Mouse (Mus musculus) embryo, embryonic 11 days (tissue): ENCODE data around the gene Ubxn1.
"Not testable (repeated sequence)": the region's sequence is repeated elsewhere in the genome, so short reads cannot be mapped to it uniquely, and the experiment has no call there.

ENCODE experiments used
- DNase-seq: peaks from one replicate; pipeline ENCODE4 v3.0.0-alpha.2; 2015

The Ubxn1 gene

DNA sequence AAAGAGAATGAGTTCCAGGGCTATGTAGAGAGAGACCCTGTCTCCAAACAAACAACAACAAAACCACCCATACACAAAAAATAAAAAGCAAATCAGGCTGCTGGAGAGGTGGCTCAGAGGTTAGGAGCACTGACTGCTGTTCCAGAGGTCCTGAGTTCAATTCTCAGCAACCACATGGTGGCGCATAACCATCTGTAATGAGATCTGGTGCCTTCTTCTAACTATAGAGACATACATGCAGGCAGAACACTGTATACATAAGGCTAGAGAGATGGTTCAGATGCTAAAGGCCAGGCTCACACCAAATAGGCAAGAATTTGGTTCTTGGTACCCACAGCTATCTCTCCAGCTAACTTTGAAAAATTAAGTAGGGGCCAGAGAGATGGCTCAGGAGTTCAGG is 12.3 kb upstream of the Ubxn1 start:
- peak; percentile 31 for DNase-seq

DNA sequence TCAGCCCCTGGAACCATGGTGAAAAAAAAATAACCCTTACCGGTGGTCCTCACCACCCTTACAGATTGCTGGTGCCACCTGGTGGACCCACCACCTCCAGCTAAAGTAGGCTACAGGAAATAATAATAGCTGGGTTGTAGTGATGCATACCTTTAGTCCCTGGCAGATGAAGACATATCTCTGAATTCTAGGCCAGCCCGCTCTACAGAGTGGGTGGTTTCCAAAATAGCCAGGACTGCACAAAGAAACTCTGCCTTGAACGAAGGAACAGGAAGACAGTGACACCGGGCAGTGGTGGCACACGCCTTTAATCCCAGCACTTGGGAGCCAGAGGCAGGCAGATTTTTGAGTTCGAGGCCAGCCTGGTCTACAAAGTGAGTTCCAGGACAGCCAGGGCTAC is 7.0 kb upstream of the Ubxn1 start:
- DNase-seq, result no peak

DNA sequence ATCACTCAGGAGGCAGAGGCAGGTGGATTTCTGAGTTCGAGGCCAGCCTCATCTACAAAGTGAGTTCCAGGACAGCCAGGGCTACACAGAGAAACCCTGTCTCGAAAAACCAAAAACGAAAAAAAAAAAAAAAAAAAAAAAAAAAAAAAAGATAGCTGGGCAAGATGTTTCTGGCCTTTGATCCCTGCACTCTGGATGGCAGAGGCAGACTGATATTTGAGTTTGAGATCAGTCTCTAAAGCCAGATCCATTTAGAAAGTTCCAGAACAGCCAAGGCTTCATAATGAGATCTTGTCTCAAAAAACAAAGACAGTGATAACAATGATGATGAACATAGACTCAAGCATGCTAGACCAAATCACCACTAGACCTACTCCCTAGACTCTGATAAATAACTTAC is 915 bp upstream of the Ubxn1 start:
- DNase-seq, result not testable (repeated sequence)

DNA sequence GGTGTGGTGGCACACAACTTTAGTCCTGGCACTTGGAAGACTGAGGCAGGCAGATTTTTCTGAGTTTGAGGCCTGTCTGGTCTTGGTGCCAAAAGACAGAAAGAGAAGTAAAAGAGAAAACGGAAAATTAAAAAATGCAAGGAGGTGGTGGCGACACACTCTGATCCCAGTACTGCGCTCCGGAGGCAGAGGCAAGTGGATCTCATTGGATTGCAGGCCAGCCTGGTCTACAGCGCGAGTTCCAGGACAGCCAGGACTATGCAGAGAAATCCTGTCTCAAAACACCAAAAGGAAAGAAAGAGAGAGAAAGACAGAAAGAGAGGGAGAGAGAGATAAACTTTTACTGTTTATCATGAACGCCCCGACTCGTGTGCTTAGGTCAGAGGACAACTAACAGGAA is 458 bp upstream of the Ubxn1 start:
- DNase-seq, result no peak

DNA sequence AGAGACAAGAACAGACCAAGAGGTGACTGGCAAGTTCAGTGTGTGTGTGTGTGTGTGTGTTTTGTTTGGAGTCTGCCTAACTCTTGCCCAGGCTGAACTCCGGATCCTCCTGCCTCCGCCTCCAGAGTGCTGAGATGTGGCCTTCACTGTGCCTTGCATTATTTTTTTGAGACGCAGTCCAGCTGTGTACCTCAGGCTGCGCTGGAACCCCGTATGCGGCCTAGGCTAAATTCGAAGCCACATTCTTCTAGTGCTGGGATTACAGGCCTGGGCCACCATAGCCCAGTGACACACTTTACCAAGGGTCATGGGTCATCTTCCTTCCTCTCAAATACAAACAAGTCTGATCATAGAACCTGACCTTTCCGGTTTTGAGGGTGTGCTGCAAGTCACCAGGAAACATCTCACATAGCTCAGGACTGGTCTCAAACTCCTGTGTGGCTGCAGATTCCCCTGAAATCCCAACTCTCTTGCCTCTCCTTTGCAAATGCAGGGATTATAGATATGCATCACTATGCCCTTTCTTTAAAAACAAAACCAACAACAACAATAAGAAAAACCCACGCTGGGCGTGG is 1.1 kb downstream of the Ubxn1 start:
- DNase-seq, result no peak

DNA sequence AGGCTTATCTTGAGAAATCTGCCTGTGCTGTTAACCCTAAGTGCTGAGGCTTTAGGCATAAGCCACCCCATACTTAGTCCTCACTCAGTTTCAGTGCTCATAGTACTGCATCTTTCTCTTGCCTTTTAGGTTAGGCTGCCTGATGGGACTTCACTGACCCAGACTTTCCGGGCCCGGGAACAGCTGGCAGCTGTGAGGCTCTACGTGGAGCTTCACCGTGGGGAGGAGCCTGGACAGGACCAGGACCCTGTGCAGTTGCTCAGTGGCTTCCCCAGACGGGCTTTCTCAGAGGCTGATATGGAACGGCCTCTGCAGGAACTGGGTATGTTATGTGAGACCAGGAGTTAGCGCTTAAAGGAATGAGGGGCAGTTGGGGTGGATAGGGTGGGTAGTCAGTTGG is 3.7 kb downstream of the Ubxn1 start:
- no peak for DNase-seq

DNA sequence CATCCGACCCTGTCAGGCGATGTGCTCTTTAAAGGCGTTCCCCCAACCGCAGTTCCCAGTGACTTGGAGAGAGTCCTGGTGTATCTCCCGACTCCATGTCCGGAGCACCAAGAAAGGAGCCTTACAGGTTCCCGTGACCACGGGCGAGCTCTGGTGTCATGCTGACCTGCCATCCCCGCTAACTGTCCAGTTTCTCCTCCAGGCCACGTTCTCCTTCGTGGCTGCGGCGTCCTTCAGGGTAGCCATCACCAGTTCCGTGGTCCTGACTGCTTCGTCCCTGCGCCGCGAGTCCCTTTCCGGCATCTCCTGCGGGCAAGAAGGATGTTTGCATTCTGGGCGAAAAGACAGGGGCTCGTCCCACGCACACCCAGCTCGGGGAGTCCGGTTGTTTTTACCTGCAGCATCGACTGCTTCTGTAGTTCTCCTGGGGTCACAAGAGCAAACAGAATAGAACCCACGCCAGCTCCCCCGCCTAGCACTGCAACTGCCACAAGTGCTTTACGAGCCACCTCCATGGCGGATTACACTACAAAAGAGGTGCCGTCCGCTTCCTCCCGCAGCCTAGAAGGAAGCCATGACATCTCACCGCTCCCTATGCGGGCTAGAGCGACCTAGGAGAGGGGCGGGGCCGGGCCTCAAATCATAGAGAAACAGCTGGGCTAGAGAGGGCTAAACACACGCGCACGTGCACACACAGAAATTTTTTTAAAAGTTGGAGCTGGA is 9.2 kb downstream of the Ubxn1 start, which contains the start of gene Uqcc3:
Gene Uqcc3 (minus strand): TSS at position 613 of the 723 bp plus-strand sequence.
- DNase-seq, result peak; percentile 95

DNA sequence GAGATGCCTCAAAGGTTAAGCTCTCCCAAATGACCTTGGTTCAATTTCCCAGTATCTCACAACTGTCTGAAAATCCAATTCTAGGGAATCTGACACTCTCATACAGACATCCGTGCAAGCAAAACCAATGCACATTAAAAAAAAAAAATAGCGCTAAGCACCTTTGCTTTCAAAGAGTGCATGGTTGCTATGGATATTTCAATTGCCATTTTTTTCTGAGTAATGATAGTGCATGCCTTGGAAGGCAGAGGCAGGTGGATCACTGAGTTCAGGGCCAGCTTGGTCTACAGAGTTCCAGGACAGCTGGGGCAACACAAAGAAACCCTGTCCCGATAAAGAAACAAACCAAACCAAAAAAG is 9.7 kb downstream of the Ubxn1 start:
- no peak for DNase-seq

DNA sequence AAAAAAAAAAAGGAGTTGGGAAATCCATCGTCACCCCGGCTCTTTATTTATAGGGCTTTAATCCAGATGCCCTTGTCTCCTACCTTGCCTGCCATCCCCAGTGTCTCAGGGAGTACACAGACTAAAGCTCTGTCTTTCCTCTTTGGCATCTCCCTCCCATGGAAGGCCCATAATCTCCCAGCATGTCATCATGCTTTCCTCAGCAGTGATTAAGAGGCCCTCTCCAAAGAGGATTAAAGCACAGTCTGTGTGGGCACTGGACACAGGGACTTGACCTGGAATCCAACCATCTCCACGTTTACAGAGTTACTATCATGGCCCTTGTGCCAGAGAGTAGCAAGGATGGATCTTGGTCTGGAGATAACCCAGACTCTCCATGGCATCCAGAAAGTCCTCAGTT is 12.3 kb downstream of the Ubxn1 start, which contains the start of the genes Lbhd1 and Gm49403:
Gene Lbhd1 (plus strand): TSS at position 117 of the 400 bp plus-strand sequence.
Gene Gm49403 (plus strand): TSS at position 315 of the 400 bp plus-strand sequence.
- DNase-seq, result no peak

DNA sequence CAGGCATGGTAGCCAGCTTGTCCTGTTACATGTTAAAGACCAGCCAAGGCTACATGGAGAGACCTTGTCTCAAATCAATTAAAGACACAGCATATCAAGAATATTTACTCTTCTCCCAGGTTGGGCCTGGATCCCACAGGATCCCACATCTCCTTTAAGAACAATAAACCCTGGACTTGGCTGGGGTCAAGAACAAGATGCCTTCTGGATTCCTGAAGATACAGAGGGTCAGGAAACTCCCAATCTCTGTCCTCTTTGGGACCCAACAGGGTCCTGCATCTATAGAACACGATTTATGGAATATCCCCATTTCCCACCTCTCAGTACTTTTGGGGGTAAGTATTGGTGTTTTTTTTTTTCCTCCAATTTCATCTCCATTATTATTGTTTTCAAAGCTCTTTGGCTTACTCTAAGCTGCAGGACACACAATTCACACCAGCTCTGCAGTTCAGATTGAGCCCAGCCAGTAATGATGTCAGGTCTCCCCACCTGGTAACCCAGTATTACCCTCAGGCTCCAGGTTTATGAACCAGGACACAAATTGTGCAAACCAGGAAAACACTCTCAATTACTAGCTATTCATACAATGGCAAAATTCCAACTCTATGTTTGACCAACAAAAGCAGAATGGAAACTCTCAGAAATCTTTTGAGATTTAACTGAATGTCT is 15.8 kb downstream of the Ubxn1 start:
- DNase-seq, result no peak

DNA sequence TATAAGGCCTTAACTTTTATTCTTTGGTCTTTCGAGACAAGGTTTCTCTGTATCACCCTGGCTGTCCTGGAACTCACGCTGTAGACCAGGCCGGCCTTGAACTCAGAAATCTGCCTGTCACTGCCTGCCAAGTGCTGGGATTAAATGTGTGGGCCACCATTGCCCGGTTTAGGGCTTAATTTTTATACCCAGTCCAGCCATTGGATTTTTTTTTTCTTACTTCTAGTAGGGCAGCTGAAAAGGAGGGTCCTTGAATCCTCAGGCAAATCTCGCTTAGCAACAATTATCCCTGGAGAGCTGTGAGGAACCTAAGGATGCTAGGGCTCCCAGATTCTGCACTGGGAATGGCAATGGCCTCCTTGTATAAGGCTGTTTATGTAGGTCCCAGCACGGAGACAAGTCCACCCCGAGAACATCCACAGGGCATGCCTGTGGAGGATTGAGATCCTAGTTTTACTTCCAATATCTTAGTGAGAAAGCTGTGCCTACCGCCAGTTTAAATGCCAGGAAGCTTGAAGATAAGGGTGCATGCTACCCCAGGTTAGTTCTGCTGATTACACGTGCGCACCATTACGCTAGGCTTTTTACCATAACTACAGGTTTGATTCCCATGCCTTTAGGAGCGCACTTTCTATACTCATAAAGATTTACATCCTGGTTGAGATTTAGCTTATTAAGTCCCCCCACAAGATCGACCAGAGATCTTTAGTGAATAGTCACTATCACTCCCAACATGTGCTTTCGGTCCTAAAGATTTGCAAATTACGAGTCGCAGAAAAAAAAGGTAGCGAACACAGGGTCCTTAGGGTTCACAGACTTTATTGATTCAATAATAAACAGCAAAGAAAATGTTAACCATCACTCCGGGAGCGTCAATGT is 16.5 kb downstream of the Ubxn1 start:
- DNase-seq, result no peak

DNA sequence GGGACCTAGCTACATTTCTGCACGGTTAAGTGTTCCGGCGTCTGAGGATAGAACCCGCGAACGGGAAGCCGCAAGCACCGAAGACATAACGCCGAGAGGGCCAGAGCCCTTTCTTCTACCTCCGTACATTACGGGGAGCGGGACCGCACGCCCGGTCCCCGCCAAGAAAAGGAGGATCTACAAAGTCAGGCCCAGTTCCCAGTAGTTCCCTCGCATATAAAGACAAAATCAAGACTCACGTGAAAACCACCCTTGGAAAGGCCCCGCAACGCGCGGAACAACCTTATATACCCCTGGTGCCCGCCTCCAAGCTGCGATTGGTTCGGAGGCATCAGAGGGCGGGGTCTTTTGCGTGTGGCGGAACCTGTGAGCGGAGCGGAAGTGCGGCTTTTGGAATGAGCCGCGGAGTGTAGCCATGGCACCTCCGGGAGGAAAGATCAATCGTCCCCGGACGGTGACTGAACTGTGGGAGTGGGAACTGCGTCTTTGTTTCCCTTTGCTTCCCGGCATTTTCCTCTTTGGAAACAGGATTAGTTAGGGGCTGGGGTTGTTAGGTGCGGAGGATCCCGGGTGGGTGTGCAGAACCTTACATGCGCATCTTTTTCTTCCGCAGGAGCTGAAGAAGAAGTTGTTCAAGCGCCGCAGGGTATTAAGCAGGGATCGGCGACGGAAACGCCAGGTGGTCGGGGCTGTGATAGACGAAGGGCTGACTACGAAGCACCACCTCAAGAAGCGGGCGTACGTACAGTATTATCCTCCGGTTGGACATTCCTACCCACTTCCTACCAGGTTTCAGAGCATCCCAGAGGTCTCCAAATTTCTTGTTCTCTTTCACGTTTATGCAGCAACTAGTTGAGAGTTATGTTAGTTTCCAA is 17.5 kb downstream of the Ubxn1 start, which contains the start of the genes 1810009A15Rik and Gm49416:
Gene 1810009A15Rik (plus strand): TSS at position 343 of the 875 bp plus-strand sequence.
Gene Gm49416 (plus strand): TSS at position 416 of the 875 bp plus-strand sequence.
- peak; percentile 99 for DNase-seq

DNA sequence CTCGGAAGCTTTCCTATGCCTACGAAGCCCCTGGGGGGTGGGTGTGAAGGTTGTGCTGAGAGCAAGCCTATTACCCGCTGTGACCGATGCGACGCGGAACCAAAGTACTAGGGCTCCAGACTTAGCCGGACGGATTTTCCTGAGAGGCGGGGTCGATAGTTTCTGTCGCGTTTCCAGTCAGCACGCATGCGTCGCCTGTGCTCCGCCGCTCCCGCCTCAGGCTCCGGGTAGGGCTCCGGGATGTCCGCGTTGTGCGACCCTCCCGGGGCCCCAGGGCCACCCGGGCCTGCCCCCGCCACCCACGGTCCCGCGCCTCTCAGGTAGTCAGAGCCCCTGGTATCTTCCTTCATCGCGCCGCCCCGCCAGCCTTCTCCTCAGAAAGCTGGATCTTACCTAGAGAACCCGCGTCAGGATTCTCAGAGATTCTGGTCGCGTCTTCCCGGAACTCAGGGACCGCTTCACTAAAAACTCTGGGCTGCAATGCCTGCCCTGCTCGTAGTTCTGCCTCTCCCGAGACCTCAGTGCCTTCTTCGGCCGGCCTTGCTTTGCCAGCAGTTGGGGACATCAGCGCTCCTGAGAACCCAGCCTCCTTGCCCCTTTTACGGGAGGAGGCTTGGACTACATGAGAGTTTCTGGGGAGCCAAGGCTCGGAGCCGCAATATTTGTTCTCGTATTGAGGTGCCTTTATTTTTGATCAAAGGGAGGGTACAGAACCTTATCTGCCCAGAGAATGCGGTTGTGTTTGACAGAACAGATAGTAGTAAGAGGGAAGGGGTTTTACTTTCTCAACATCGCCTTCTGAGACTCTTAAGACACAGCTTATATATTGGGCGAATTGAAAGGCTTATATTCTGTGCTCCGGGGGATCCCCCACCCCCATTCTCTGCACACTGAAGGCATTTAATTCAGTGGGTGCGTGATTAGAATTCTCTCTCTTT is 21.8 kb downstream of the Ubxn1 start, which contains the start of gene Ints5:
Gene Ints5 (plus strand): TSS at position 177 of the 938 bp plus-strand sequence.
- DNase-seq, result peak; percentile 93

DNA sequence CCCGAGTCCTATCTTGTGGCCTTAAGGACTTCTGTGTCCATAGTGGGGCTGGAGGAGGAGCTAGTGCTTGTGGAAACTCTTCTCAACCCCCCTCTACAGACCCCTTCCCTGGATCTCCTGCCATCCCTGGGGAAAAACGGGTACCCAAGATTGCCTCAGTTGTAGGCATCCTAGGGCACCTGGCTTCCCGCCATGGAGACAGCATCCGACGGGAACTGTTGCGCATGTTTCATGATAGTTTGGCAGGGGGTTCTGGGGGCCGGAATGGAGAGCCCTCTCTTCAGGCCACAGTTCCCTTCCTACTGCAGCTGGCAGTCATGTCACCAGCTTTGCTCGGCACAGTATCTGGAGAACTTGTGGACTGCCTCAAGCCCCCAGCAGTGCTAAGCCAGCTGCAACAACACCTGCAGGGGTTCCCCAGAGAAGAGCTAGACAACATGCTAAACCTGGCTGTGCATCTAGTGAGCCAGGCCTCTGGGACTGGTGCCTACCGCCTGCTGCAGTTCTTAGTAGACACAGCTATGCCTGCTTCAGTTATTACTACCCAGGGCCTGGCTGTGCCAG is 24.2 kb downstream of the Ubxn1 start:
- DNase-seq, result no peak

DNA sequence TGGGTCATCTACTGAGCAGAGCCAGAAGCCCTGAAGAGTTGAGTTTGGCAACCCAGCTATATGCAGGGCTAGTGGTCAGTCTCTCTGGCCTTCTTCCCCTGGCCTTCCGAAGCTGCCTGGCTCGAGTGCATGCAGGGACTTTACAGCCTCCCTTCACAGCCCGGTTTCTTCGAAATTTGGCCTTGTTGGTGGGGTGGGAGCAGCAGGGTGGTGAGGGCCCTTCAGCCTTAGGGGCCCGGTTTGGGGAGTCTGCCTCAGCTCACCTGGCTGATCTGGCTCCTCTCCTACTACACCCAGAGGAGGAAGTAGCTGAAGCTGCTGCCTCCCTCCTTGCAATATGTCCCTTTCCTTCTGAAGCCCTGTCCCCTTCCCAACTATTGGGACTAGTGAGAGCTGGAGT is 24.9 kb downstream of the Ubxn1 start:
- DNase-seq, result not testable (repeated sequence)

DNA sequence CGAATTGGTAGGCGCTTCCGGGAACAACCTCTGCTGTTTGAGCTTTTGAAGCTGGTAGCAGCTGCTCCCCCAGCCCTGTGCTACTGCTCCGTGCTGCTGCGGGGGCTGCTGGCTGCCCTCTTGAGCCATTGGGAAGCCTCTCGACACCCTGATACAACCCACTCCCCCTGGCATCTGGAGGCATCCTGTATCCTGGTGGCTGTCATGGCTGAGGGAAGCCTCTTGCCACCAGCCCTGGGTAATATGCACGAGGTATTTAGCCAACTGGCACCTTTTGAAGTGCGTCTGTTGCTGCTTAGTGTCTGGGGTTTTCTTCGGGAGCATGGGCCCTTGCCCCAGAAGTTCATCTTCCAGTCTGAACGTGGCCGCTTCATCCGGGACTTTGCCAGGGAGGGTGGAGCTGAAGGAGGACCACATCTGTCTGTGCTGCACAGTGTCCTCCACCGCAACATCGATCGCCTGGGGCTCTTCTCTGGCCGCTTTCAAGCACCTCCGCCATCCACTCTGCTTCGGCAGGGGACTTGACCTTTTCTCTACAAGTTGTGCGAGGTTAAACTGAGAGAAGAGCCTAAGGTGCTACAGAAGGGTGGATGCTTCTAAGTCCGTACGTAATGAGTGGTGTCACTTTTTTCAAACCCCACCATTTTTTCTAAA is 26.0 kb downstream of the Ubxn1 start:
- peak; percentile 44 for DNase-seq

DNA sequence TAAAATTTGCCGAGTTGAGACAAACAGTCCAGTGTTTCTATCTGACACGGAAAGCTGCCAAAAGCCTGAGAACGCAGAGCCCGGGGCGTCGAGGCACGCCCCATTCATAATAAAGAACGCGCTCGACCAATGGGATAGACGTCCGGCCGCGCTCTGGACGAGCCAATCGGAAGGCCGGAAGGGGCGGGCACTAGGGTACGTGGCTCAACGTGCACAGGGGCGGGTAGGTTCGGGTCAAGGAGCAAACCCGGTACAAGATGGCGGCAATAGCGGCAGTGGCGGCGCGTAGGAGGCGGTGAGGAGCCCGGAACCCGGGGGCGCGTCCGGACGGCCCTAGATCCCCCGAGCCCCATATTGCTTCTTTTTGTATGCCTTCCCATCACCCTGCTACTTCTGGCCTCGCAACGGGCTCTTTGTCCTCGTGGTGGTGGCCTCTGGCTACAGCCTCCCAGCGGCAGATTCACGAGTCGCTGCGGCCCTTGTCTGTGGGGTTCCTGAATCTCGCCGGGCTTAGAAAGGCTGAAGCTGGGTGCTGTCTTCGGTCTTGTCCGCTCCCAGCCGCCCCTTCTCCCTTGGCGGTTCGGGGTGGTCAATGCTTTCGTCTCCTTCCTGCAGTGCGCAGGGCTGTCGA is 26.7 kb downstream of the Ubxn1 start, which contains the start of gene Ganab:
Gene Ganab (plus strand): TSS at position 207 of the 631 bp plus-strand sequence.
- peak; percentile 100 for DNase-seq

DNA sequence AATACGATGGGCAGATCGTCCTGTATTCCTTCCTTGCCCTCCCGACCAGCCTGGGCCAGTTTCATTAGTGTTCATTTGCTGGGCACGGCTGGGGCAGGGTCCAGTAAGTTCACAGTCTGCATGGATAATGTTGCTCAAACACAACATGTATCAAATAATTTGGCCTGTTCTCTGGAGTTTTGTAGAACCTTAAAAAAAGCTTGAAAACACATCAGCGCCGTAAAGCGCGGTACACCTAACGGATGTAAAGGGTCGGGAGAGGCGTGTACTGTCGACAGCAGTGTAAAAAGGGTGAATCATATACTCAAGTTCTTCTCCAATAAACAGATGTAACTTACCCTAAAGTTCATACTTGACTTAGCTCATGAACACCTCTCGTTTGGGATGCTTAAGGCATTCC is 27.3 kb downstream of the Ubxn1 start:
- DNase-seq, result no peak

DNA sequence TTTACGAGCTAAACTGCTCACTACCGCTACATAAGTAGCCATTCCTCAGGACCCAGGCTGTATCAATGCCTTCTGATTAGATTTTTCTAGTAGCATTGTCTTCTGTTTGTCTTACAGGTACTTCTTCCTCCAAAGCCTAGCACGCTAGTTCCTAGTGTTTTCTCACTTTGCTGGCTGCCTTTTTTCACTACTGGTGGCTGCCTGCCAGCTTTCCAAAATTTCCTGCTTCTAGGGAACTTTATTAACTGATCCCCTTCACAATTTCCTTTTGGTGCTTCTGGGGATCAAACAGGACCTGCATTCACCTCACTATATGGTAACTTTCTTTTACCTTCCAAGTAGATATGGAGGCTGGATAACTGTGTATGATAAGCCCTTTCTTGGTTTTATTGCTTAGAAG is 27.8 kb downstream of the Ubxn1 start:
- DNase-seq, result no peak
